Mouse (Mus musculus): ENCODE measurements around the gene Idh1. TPM values are rescaled to one million over a fixed set of nuclear protein-coding genes. Genes with fewer than 3 reads are reported as not detected.

The Idh1 gene
- total and polyA plus RNA-seq, 2 experiments = 137 to 624 TPM

GRCm38 (mm10) chr1:65122574-65123372 is 63.5 kb downstream of the Idh1 start, which contains the start of gene D630023F18Rik:
TSS of gene D630023F18Rik (minus strand) at chr1:65123214.
- Histone ChIP-seq H3K27ac (replicated peaks; ENCODE audit: insufficient read depth, low read depth, low read length) (no peak within 1 kb of the TSS), H3K27me3 (ENCODE audit: control insufficient read depth, insufficient read depth, low read length) (no peaks in the 10 kb centered on the region), H3K4me3 (ENCODE audit: insufficient read depth, low read depth, low read length) (no peak within 1 kb of the TSS), H3K4me1 (ENCODE audit: control insufficient read depth, insufficient read depth, low read length) (peaks cover 13% of the 10 kb centered on the region), H3K79me2 (ENCODE audit: control insufficient read depth, insufficient read depth, low read length) (no peaks in the 10 kb centered on the region), H3K9ac (ENCODE audit: low read depth, low read length) (no peak within 1 kb of the TSS), H3K36me3 (ENCODE audit: control insufficient read depth, insufficient read depth, low read length) (no peaks in the 10 kb centered on the region)
- DNase-seq (ENCODE audit: extremely low read depth, low read depth, low spot score) = no peak
- TF ChIP-seq POLR2A (IDR thresholded peaks at IDR 0.05; ENCODE audit: extremely low read depth, insufficient read depth, low read length) = no peak
- TF ChIP-seq CTCF (IDR thresholded peaks at IDR 0.05; ENCODE audit: low read depth, low read length) = no peak
- 34% methylated on average over 9 of the region's 9 CpGs for WGBS

DNA sequence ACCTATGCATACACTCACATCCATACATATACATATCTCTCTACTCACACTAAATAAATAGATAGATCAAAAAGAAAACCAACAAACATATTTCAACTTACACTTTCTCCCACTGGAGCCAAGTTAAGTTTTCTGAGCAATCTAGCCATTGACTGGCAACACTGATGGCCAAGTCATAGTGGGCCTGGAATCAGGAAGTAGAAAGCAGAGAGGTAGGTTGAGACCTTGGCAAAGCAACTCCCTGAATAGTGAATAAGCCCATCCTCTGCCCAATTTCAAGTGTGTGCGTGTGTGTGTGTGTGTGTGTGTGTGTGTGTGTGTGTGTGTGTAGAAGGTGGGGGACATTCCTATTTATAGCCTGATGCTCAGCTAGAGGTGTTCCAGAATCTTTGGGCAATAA is 66.9 kb downstream of the Idh1 start, which contains the start of gene Gm28845:
Gm28845 (minus strand) TSS at position 121 of the 400 bp plus-strand sequence.
- Histone ChIP-seq H3K9ac (ENCODE audit: low read depth, low read length) (no peak within 1 kb of the TSS), H3K79me2 (ENCODE audit: control insufficient read depth, insufficient read depth, low read length) (no peaks in the 10 kb centered on the region), H3K36me3 (ENCODE audit: control insufficient read depth, insufficient read depth, low read length) (no peaks in the 10 kb centered on the region), H3K4me3 (ENCODE audit: insufficient read depth, low read depth, low read length) (no peak within 1 kb of the TSS), H3K4me1 (ENCODE audit: control insufficient read depth, insufficient read depth, low read length) (peaks cover 13% of the 10 kb centered on the region), H3K27me3 (ENCODE audit: control insufficient read depth, insufficient read depth, low read length) (no peaks in the 10 kb centered on the region), H3K27ac (replicated peaks; ENCODE audit: insufficient read depth, low read depth, low read length) (peak within 1 kb of the TSS; percentile 23; the same call in 1 of the 2 replicates)
- 85% methylated on average over 1 of the region's 1 CpGs for WGBS
- no peak for TF ChIP-seq POLR2A (IDR thresholded peaks at IDR 0.05; ENCODE audit: extremely low read depth, insufficient read depth, low read length)
- TF ChIP-seq CTCF (IDR thresholded peaks at IDR 0.05; ENCODE audit: low read depth, low read length) = no peak
- no peak for DNase-seq (ENCODE audit: extremely low read depth, low read depth, low spot score)

DNA sequence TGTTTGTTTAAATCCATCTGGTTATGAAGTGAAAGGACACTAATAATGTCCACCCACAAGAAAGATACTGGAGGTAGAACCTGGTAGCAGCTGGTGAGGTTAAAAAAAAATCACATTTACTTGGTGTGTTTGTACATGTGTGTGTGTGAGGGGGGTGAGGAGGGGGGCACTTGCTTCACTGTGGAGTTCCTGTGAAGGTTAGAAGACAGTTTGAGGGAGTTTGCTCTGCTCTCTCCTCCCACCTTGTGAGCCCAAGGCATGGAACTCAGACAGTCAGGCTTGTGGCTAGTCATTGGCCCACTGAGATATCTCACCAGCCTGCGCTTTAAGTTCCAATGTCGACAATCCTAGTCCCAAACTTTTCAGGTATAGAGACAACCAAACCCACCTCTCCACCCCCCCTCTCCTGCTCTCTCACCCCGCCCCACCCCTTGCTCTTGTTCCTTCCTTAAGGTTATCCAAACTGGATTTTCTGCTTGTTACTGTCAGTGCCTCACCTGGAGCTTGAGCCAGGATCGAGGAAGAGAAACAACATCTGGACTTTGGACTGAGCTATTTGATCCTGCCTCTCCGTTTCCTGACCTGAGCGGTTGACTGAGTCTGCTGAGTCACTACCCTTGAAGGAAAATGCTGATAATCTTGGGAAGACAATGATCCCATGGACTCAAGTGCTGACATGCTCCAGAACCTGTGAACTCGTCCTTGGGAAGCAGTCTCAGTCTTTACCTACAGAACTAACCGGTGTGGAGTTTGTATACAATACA is 68.0 kb downstream of the Idh1 start:
- TF ChIP-seq POLR2A (IDR thresholded peaks at IDR 0.05; ENCODE audit: extremely low read depth, insufficient read depth, low read length) = no peak
- no peak for TF ChIP-seq CTCF (IDR thresholded peaks at IDR 0.05; ENCODE audit: low read depth, low read length)
- WGBS = 41% methylated on average over 8 of the region's 8 CpGs

DNA sequence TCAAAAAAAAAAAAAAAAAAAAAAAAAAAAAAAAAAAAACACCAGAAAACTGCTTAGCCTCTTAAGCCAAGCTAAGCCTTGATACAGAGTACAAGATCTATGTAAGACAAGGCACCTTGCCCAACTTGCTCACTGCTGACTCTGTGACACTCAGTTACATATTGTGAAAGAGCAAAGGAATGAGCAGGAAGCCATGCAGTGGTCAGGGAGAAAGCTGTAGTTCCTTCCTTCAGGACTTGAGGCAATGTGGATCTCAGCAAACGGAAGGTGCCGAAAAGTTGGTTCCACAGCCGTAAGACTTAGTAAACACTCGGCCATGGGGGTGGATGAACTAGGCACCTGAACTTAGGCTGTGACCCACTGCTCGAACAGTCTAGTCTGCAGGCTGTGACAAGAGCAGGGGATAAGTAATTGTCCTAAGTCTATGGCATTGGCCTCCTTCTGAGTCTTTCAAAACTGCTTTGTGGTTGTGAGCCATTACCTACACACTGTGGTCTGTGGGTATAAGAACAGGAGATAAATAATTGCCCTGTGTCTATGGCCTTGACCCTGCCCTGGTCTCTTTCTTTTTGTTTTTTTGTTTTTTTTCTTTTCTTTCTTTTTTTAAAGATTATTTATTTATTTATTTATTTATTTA is 72.6 kb downstream of the Idh1 start:
- H3K4me3 ChIP-seq (ENCODE audit: insufficient read depth, low read depth, low read length) = no peak overlapping the region
- H3K36me3 ChIP-seq (ENCODE audit: control insufficient read depth, insufficient read depth, low read length) = no peaks in the 10 kb centered on the region
- no peaks in the 10 kb centered on the region for H3K27me3 ChIP-seq (ENCODE audit: control insufficient read depth, insufficient read depth, low read length)
- no peak overlapping the region for H3K27ac ChIP-seq (replicated peaks; ENCODE audit: insufficient read depth, low read depth, low read length)
- peaks cover 13% of the 10 kb centered on the region for H3K4me1 ChIP-seq (ENCODE audit: control insufficient read depth, insufficient read depth, low read length)
- no peaks in the 10 kb centered on the region for H3K79me2 ChIP-seq (ENCODE audit: control insufficient read depth, insufficient read depth, low read length)
- no peak for TF ChIP-seq POLR2A (IDR thresholded peaks at IDR 0.05; ENCODE audit: extremely low read depth, insufficient read depth, low read length)
- no peak for TF ChIP-seq CTCF (IDR thresholded peaks at IDR 0.05; ENCODE audit: low read depth, low read length)
- no peak overlapping the region for H3K9ac ChIP-seq (ENCODE audit: low read depth, low read length)
- peak; percentile 66 for DNase-seq (ENCODE audit: extremely low read depth, low read depth, low spot score)
- WGBS = 86% methylated on average over 5 of the region's 5 CpGs

More for the DNA sequence above, 68.0 kb downstream of the Idh1 start:
- DNase-seq (ENCODE audit: extremely low read depth, low read depth, low spot score) = peak; percentile 81
- peak overlapping the region; percentile 49; the same call in 1 of the 2 replicates for H3K27ac ChIP-seq (replicated peaks; ENCODE audit: insufficient read depth, low read depth, low read length)
- no peak overlapping the region for H3K9ac ChIP-seq (ENCODE audit: low read depth, low read length)
- H3K79me2 ChIP-seq (ENCODE audit: control insufficient read depth, insufficient read depth, low read length) = no peaks in the 10 kb centered on the region
- no peak overlapping the region for H3K4me3 ChIP-seq (ENCODE audit: insufficient read depth, low read depth, low read length)
- no peaks in the 10 kb centered on the region for H3K36me3 ChIP-seq (ENCODE audit: control insufficient read depth, insufficient read depth, low read length)
- peaks cover 16% of the 10 kb centered on the region for H3K4me1 ChIP-seq (ENCODE audit: control insufficient read depth, insufficient read depth, low read length)
- H3K27me3 ChIP-seq (ENCODE audit: control insufficient read depth, insufficient read depth, low read length) = no peaks in the 10 kb centered on the region

DNA sequence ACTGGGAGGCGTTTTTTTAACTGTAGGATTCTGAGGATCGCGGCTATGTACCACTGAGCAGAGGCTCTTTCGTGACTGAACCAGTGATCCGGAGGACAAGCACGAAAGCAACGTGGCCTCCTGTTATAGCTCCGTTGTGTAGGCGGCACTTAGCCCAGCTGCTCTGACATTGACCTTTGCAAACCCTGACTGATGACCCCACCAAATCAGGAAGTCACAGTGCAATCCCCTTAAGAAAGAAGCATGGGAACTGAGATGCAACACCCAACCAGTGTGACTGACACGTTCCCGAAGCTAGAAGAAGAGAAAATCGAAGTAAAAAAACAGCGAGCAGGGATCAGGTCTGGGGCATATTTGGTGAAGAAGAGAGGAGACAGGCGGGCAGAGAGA is 73.5 kb downstream of the Idh1 start:
- H3K27me3 ChIP-seq (ENCODE audit: control insufficient read depth, insufficient read depth, low read length) = no peaks in the 10 kb centered on the region
- DNase-seq (ENCODE audit: extremely low read depth, low read depth, low spot score) = peak; percentile 78
- H3K4me1 ChIP-seq (ENCODE audit: control insufficient read depth, insufficient read depth, low read length) = peaks cover 5% of the 10 kb centered on the region; the same call in 1 of the 2 replicates
- H3K27ac ChIP-seq (replicated peaks; ENCODE audit: insufficient read depth, low read depth, low read length) = peak overlapping the region; percentile 85
- TF ChIP-seq CTCF (IDR thresholded peaks at IDR 0.05; ENCODE audit: low read depth, low read length) (no peak), POLR2A (IDR thresholded peaks at IDR 0.05; ENCODE audit: extremely low read depth, insufficient read depth, low read length) (no peak)
- H3K79me2 ChIP-seq (ENCODE audit: control insufficient read depth, insufficient read depth, low read length) = no peaks in the 10 kb centered on the region
- no peaks in the 10 kb centered on the region for H3K36me3 ChIP-seq (ENCODE audit: control insufficient read depth, insufficient read depth, low read length)
- H3K4me3 ChIP-seq (ENCODE audit: insufficient read depth, low read depth, low read length) = peak overlapping the region; percentile 33
- WGBS = 8% methylated on average over 14 of the region's 14 CpGs
- H3K9ac ChIP-seq (ENCODE audit: low read depth, low read length) = peak overlapping the region; percentile 64

Measured in liver, adult 2 months (tissue).